Mouse (Mus musculus): ENCODE data around the gene Prkcb. TPM values are rescaled to one million over a fixed set of nuclear protein-coding genes. Genes with fewer than 3 reads are reported as not detected.
A peak's percentile ranks its signal among the peaks of the same experiment; 100 is the strongest.

The Prkcb gene
- total RNA-seq, 1 experiment from 2014 or later: 197 TPM

DNA sequence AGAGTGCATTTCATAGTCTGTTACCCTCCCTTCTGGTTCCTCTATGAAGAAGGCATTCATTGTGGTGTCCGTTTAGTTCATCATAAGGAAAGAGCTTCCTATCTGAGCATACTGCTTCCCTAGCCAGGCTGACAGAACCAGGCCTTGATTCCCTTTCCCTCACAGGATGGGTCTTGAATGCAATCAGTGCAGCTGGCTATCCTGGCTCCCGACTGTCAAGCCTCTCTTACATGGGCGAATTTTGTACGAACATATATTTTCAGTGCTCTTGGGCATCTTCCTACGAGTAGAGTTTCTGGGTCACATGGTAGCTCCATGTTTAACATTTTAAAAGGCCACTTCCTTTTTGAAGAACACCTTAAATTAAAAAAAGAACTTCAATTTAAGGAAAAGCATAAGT is 61.4 kb downstream of the Prkcb start:
- no peak for ATAC-seq (replicated peaks; ENCODE audit: insufficient number of reproducible peaks, low FRiP score, low TSS enrichment, poor library complexity, severe bottlenecking)

GRCm38 (mm10) chr7:122350741-122351140 is 62.2 kb downstream of the Prkcb start:
- ATAC-seq (replicated peaks; ENCODE audit: insufficient number of reproducible peaks, low FRiP score, low TSS enrichment, poor library complexity, severe bottlenecking): no peak

DNA sequence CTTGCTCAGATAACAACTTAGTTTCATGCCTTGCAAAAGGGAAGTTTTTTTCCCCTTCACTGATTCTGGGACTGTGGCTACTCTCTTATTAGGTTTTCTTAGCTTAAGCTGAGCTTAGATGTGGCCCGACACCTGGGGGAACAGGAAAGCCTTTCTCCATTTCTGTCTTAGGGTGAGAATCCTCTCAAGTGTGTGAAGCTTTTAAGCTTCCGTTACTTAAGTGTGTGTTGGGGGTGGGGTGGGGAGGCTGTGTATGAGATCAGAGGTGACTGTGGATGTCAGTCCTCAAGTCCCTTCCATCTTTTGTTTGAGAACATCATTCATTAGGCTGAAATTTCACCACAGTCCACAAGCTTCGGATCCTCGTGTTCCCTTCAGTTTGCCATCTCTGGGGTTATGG is 63.3 kb downstream of the Prkcb start:
- no peak for ATAC-seq (replicated peaks; ENCODE audit: insufficient number of reproducible peaks, low FRiP score, low TSS enrichment, poor library complexity, severe bottlenecking)

- ATAC-seq (replicated peaks; ENCODE audit: insufficient number of reproducible peaks, low FRiP score, low TSS enrichment, poor library complexity, severe bottlenecking): no peak
These were observed 64.2 kb downstream of the Prkcb start for GRCm38 (mm10) chr7:122352566-122353277.

- no peak for ATAC-seq (replicated peaks; ENCODE audit: insufficient number of reproducible peaks, low FRiP score, low TSS enrichment, poor library complexity, severe bottlenecking)
These were observed 64.8 kb downstream of the Prkcb start for GRCm38 (mm10) chr7:122353329-122353728.

GRCm38 (mm10) chr7:122356941-122357340 is 68.4 kb downstream of the Prkcb start:
- no peak for ATAC-seq (replicated peaks; ENCODE audit: insufficient number of reproducible peaks, low FRiP score, low TSS enrichment, poor library complexity, severe bottlenecking)

GRCm38 (mm10) chr7:122357847-122358246 is 69.3 kb downstream of the Prkcb start:
- no peak for ATAC-seq (replicated peaks; ENCODE audit: insufficient number of reproducible peaks, low FRiP score, low TSS enrichment, poor library complexity, severe bottlenecking)

- ATAC-seq (replicated peaks; ENCODE audit: insufficient number of reproducible peaks, low FRiP score, low TSS enrichment, poor library complexity, severe bottlenecking): no peak
These were observed 78.1 kb downstream of the Prkcb start for GRCm38 (mm10) chr7:122366635-122367034.

GRCm38 (mm10) chr7:122367303-122368007 is 78.9 kb downstream of the Prkcb start:
- 0 out of 2 replicates have a peak, but pooled peaks have one; percentile 2 for ATAC-seq (replicated peaks; ENCODE audit: insufficient number of reproducible peaks, low FRiP score, low TSS enrichment, poor library complexity, severe bottlenecking)

- no peak for ATAC-seq (replicated peaks; ENCODE audit: insufficient number of reproducible peaks, low FRiP score, low TSS enrichment, poor library complexity, severe bottlenecking)
These were observed 81.9 kb downstream of the Prkcb start for GRCm38 (mm10) chr7:122370488-122370887.

DNA sequence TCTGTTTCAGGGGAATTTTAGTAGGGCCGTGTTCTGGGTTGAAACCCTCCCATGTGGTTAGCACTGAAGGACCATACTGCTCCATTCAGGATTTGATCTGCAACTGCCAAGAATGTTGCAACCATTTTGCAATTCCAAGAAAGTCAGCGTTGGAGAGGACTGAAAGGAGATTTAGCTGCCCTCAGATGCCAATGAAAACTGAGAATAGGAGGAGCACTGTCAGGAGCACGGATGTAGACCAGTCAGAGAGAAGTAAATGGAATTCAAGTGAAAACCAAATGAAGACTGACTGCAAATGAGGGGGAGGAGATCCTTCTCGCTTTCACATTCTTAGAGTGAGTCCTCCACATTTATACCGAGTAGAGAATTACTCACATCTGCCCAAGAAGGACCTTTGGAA is 83.4 kb downstream of the Prkcb start:
- no peak for ATAC-seq (replicated peaks; ENCODE audit: insufficient number of reproducible peaks, low FRiP score, low TSS enrichment, poor library complexity, severe bottlenecking)

- no peak for ATAC-seq (replicated peaks; ENCODE audit: insufficient number of reproducible peaks, low FRiP score, low TSS enrichment, poor library complexity, severe bottlenecking)
These were observed 83.8 kb downstream of the Prkcb start for GRCm38 (mm10) chr7:122372349-122372748.

DNA sequence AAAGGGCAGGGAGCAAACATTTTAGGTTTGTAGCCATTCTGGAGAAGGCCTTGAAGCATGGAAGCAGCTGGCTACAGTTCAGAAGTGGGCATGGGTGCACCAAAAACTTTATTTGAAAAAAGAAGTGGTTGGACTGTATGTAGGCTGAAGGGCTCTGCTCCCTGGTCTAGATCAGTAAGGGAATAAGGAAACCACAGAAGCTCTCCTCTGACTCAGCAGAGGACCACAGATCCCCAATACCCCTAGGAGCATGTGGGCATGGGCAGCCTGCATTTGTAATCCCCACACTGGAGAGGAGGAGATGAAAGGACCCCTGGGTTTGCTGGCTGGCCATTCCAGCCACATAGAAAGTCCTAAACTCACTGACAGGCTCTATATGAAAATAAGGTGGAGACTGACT is 88.3 kb downstream of the Prkcb start:
- no peak for ATAC-seq (replicated peaks; ENCODE audit: insufficient number of reproducible peaks, low FRiP score, low TSS enrichment, poor library complexity, severe bottlenecking)

DNA sequence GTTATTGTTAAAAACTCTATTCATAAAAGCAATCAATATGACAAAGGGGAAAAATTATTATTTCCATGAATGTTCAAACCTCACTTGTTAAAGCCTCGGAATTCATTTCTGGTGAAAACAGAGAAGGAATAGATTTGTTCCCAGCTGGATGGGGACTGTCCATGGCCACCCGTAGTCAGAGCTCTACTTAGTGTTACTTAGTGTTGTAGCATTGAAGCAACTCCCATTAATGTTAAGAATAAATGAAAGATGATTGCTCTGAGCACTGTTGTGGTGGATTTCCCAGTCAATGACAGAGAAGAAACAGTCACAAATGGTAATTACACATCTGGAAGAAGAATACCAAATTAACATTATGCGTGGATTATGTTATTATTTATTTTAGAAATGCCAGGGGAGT is 89.4 kb downstream of the Prkcb start:
- ATAC-seq (replicated peaks; ENCODE audit: insufficient number of reproducible peaks, low FRiP score, low TSS enrichment, poor library complexity, severe bottlenecking): no peak

- no peak for ATAC-seq (replicated peaks; ENCODE audit: insufficient number of reproducible peaks, low FRiP score, low TSS enrichment, poor library complexity, severe bottlenecking)
These were observed 89.9 kb downstream of the Prkcb start for GRCm38 (mm10) chr7:122378473-122378872.

GRCm38 (mm10) chr7:122379292-122379691 is 90.7 kb downstream of the Prkcb start:
- no peak for ATAC-seq (replicated peaks; ENCODE audit: insufficient number of reproducible peaks, low FRiP score, low TSS enrichment, poor library complexity, severe bottlenecking)

GRCm38 (mm10) chr7:122380336-122381130 is 92.0 kb downstream of the Prkcb start:
- ATAC-seq (replicated peaks; ENCODE audit: insufficient number of reproducible peaks, low FRiP score, low TSS enrichment, poor library complexity, severe bottlenecking): no peak

GRCm38 (mm10) chr7:122381560-122381959 is 93.0 kb downstream of the Prkcb start:
- no peak for ATAC-seq (replicated peaks; ENCODE audit: insufficient number of reproducible peaks, low FRiP score, low TSS enrichment, poor library complexity, severe bottlenecking)

- no peak; the same call in 1 of the 2 replicates for ATAC-seq (replicated peaks; ENCODE audit: insufficient number of reproducible peaks, low FRiP score, low TSS enrichment, poor library complexity, severe bottlenecking)
These were observed 94.7 kb downstream of the Prkcb start for GRCm38 (mm10) chr7:122383260-122383659.

Data from monocyte, adult 5-6 weeks (primary cell).